Mouse (Mus musculus) neutrophil, adult 5-6 weeks (primary cell): ENCODE measurements around the gene Baat. TPM values are rescaled to one million over a fixed set of nuclear protein-coding genes. Genes with fewer than 3 reads are reported as not detected.
"Not testable (repeated sequence)": the region's sequence is repeated elsewhere in the genome, so short reads cannot be mapped to it uniquely, and the experiment has no call there.

Experiments used
- ATAC-seq: fragments of 151-379, 151-347 bp; 2 replicates; pipeline ENCODE4 v1.8.0; 2017; ENCODE audit warnings: mild to moderate bottlenecking, moderate TSS enrichment; ENCODE audit not compliant: insufficient number of reproducible peaks, poor library complexity, low FRiP score, severe bottlenecking; ENCODE audit errors: extremely low read depth
- total RNA-seq: library from RNA; stranded (forward); fragments of 200-1000 nt; gene quantifications from 2 replicates; pipeline ENCODE4 v1.2.3, GENCODE M21; 2017

The Baat gene
- total RNA-seq, 1 experiment from 2014 or later = not detected

DNA sequence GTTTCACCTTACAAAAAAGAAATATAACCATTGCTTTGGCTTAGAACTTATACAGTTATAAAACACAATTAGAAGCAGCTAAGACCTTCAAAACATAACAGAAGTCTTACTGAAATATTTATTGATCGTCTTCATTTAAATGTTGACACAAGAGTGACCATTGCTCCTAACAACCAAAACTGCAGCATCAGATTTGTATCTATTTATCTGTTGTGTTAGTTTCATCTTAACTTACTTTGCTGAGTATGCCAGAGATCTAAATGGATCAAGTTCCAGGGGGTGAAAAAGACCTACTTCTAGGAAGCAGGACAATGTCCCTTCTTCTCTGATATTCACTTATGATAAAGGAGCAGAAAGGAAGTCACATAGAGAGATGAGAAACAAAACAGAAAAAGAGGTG is 2.8 kb downstream of the Baat start:
- no peak for ATAC-seq

DNA sequence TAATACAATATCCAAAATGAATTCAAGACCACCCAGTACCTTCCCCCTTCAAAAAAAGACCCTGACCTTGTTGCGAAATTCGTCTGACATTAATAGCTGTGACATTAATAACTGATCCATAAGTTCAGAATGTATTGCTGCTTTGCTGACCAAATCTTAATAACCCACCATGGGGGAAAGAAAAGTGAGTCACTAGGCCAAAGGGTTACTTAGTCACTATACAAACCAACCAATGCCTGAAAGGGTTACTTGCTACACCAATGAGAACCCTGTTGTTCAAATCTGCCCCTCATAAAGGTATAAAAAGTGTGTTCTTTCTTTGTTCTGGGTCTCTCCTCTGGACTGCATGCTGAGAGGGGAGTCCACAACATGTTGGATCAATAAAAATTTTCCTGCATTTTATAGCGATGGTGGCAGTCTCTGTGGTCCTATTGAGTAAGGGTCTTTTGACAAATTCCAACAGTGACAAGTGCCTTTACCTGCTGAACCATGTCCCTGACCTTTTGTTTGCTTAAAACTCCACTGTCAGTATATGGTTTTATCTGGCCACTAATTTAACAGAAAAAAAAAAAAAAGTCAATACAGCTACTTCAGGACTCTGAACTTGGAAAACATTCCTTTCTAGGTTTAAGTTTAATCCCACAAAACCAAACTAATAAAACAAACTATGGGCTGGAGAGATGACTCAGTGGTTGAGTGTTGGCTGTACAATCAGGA is 20.3 kb downstream of the Baat start:
- ATAC-seq = not testable (repeated sequence)

DNA sequence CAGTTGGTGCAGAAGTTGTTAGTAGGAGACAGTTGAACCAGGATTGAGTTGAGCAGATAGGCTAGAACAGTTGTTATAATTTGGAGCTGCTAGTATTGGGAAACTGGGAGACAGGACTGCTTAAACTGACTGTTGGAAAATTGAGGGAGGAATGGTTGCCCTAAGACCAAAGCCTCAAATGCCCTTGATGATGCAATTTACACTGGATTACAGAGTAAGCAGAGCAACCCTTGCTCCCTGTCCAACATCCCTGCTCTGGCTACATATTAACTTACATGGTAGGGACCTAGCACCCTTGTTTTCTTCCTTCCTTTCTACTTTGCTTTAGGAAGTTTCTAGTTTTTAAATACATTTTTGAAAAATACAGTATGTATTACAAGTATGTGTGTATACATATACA is 20.9 kb downstream of the Baat start:
- ATAC-seq = no peak

DNA sequence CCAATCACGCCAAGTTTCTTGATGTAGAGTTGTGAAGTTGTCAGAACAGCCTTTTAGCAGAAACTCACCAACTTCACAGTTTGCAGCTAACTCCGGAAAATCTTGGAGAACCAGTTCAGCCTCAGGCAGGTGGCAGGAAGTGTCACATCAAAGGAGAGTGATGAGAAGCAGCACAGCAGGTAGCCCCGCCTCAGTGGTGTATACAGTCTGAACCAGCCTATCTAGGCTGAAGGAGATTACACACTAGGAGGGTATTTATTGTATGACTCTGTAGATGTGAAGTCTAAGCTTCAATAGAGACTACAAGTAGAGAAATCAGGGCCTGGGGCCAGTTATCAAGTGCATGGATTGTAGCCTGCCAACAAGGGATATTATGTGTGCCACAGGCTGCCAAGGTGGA is 25.5 kb downstream of the Baat start:
- ATAC-seq = no peak

DNA sequence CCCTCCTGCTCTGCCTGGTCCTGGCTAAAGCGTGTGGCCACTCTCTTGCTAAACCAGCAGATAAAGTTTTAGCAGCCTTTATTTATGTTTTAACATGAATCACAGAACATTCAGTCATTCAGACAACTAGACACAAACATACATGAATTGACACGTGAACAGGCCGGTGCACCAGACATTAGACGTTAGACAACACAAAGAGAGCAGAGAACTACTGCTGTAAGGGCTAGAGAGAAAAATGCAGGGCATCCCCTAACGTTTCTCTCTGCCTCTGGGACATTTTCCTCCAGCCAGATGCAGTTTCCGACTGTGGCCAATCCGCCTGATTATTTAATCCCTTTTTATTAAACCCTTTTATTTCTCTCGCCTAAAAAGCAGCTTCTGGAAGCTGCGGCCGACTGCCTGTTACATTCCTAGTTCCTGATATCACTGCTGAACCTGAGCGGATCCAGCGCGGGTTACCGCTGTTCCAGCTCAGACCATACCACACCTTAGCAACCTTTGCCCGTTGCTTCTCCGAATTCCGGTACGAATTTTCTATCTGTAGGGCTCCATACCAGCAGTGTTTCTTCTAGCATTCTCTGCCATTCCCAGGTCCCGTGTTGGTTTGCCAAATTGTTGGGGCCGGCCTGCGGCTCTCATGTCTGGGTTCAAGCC is 26.1 kb downstream of the Baat start:
- ATAC-seq = no peak

DNA sequence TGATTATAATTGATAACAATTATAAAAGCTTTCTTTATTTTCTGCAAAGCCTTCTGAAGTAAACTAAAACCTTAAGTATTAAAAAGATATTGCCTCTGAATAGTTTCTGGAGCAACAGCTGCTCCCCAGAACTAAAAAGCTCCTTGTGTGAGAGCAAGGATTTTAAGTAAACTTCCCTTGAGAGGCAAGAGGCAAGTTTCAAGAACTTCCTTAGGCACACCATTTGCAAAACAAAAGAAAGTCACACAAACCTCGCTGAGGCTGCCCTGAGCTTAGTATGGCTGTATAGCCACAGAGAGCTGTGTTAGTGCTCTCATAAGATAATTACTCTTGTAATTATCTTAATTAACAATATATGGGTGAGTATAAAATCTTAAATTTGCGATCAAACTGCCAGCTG is 27.3 kb downstream of the Baat start:
- ATAC-seq = not testable (repeated sequence)

DNA sequence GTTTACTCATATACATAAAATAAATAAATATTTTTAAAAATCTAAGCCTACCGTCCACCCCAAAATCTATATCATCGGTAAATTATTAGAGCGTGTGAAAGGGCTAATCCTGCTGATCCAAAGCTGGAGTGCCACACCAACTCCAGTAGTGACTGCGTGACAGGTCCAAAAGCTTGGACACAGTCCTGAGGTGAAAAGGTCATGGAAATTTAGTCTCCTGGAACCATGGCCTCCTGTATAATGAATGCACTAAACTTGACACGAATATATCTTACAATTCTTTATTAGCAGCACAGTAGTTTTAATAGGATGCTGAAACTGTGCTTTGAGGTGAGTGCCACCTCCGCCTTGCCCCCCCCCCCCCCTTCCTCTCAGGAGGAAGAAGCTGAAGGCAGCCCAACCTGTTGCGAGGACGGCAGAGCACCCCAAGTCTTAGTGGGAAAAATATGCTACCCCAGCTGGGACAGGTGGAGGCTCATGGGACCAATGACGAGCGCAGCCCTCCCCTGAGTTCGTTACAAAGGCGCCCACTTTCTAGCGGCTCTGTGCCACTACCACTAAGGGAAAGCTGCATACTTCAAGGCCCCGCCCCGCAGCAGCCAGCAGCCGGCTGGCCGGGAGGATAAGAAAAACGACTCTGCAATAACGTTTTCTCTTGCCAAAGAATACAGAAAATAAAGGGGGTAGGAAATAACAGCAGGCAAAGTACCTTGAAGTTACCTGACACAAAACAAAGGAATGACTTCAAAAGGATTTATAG is 28.1 kb downstream of the Baat start:
- ATAC-seq = no peak

DNA sequence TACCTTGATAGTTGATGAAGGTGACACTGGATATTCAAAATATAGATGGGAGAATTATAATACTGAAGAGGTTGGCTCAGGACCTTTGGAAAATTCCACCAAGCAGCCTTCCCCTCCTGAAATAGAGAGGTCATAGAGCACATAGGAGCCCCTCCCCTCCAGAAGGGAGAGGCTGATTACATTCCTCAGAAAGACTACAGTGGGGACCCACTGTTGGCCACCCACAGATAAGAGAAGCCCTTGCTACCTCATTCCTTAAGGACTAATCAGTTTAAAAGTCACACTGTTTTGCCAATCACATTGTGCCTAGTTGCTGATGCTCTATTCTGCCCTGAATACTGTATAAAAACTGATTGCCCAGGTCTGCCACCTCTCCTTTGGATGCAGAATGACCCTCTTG is 31.8 kb downstream of the Baat start:
- no peak for ATAC-seq

DNA sequence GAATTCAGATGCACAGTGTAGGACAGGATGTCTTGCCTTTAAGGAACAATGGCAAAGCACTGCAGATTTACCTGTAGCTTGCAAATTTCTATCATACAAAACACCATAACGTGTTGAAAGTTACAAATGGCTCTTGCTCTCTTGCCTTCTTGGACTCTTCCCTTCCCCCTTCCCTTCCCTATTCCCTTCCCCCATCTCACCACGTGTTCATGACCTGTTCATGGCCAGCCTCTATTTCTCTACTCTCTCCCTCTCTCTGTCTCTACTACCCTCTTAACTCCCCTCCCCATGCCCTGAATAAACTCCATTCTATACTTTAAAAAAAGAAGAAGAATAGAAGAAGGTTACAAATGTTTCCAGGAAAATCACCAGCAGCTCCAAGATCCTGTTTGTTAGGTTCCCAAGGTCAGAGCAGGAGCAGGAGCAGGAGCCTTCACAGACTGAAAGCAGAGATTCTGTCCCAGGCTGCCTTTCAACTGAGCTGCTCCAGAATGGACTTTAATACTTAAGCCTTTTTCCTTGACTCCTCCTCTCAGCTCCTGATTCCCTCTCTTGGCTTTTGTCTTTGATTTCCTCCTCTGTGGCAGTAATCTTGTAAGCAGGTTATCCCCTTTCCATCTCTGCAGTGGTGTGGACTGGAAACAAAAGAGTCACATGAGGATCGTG is 32.8 kb downstream of the Baat start, which contains the start of gene Acnat1:
Gene Acnat1, minus strand, starts transcription at position 478 of the 666 bp plus-strand sequence.
- ATAC-seq = no peak

DNA sequence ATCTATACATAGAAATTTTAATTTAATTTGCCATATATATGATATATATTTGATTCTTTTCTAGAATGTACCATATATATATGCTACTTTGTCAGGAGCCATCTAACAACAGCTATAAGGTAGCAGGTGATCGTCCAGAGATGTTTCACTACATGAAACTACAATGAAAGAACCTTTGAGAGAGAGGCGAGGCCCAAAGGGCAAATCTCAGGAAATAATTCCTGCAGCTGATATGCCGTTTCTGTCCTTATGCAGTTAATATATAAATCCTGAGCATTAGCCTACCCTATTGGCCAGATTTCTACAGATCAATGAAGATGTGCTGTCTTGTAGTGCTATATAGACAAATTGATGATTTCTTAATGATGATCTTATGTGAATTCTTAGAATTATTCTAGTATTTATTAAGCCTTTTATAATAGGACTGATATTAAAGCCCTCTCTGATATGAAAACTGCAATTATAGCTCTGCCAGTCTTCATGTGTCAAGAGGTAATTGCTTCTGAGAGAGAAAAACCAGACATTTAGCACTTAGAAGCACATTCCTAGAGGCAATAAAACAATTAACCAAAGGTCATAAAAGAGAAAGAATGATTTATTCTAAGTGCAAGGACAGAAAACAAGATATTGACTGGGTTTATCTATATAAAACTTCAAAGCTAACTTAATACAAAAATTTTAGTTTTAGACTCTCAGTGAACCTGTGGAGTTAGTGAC is 36.8 kb downstream of the Baat start:
- no peak for ATAC-seq

DNA sequence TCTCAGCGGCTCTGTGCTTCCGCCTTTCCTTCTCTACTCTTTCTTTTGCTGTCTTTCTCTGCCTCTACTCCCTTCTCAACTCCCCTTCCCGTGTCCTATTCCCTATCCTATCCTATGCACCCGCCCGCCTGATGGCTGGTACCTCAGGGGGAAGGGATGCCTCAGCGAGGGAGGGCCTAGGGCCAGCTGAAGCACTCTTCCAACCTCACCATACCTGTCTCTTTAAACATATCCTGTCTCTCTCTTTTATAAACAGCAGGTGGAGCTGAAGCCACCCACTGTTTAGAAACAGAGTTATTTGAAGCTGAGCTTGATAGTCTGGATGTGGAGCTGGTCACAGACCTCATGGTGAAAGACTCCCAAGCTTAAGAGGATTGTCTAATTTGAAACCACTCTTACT is 39.0 kb downstream of the Baat start:
- no peak for ATAC-seq

DNA sequence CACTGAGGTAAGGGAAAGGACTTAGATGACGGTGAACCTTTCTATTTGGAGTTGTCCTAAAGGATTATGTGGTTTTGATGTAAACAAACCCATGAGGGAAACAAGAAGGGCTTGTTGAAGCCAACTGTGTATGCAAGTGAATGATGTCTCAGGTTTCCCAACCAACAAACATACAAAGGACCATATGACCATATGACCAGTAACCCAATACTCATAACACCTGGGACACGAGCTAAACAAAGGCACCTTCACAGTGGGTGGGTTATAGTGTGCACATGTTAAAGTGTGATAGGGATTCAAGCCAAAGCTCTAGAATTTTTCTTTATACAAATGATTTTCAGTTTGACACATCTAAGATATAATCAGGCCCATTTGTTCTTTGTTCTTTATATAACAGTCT is 50.2 kb downstream of the Baat start:
- ATAC-seq = no peak

DNA sequence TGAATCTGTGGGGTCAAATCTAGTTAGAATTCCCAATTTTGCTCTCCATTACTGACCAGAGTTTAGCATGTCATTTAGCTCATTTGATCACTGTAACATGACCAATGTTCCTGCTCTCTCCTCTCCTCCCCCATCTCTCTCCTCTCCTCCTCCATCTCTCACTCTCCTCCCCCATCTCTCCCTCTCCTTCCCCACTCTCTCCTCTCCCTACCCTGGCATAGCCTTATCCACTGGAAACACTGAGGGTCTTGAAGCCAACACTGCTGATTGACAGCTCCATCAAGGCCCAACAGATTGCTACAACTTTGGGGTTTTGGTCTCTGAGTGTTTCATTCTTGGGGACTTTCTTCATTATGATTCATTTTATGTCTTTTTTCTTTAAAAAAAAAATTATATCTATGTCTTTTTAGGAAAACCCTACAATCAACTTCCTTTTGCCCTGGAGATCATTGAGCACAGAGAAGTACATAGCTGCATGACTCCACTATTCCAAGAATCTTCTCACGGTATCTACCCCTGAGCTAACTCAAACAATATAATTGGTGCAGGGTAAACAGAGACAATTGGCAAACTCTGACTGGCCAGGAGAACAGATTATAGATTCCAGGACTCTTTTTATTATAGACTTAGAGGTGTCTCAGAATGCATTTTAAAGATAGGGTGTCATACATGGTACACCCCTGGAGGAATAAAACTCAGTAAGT is 54.4 kb downstream of the Baat start:
- no peak for ATAC-seq

DNA sequence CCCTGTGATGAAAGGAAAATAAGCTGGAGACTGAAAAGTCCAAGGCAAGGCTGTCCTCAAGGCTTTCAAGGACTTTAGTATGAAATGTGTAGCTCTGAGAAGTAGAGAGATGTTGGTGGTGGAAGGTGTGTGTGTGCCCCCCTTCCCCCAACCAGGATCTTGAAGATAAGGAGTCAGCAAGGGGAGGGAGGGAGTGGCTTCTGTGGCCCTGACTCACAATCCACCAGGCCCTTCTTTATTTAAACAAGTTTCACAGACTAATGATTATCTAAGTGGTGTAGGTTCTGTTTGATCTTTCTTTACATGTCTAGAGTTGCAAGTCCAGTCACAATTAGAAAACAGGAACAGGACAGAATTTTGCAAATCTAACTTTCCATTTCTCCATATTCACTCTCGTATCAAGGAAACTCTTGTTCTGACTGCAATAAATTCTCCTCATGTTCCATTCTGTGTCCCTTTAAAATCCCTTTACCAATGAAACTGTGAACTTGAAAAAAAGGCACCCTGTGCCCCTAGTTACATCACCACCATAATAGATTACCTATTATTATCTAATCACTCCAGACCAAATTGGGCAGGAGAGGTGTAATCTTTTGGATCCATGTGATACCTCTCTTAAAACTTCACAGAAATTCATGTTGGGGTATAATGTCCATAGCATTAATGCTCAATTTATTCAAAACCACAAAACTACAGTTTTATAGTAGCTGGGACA is 55.1 kb downstream of the Baat start:
- not testable (repeated sequence) for ATAC-seq
